Mouse (Mus musculus): ENCODE measurements around the gene Ppp1r36. TPM values are rescaled to one million over a fixed set of nuclear protein-coding genes. Genes with fewer than 3 reads are reported as not detected.

The Ppp1r36 gene
- polyA plus RNA-seq, 1 experiment from 2014 or later, result 1.0 TPM

GRCm38 (mm10) chr12:76482446-76482845 lies 65.1 kb downstream of the Ppp1r36 start:
- H3K27ac ChIP-seq, result no peak overlapping the region
- H3K27me3 ChIP-seq (replicated peaks), result no peaks in the 10 kb centered on the region
- H3K4me2 ChIP-seq, result no peak overlapping the region
- no peak overlapping the region for H3K9ac ChIP-seq
- no peak overlapping the region for H3K4me3 ChIP-seq
- WGBS, result 89% methylated on average over 2 of the region's 2 CpGs
- H3K4me1 ChIP-seq, result no peaks in the 10 kb centered on the region
- no peaks in the 10 kb centered on the region for H3K9me3 ChIP-seq
- no peak for ATAC-seq (replicated peaks)
- no peaks in the 10 kb centered on the region for H3K36me3 ChIP-seq (replicated peaks)

DNA sequence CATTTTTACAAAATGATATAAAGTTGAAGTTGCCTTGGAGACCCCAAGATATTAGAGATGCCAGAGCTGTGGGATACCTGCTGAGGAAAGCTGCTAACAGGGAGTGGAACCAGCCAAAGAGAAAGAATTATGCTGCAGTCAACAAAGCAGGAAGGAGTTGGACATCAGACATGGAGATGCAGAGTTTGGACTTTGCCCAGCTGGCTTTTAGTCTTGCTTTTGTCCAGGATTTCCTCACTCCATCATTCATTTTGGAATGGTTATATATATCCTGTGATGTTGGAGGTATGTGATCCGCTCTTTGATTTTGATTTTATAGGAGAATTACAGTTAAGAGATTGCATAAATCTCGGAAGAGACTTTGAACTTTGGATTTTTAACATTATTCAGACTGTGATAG lies 65.6 kb downstream of the Ppp1r36 start:
- Histone ChIP-seq H3K9me3 (no peaks in the 10 kb centered on the region), H3K4me2 (no peak overlapping the region), H3K9ac (no peak overlapping the region), H3K27me3 (replicated peaks) (no peaks in the 10 kb centered on the region), H3K4me1 (no peaks in the 10 kb centered on the region), H3K4me3 (no peak overlapping the region), H3K36me3 (replicated peaks) (no peaks in the 10 kb centered on the region), H3K27ac (no peak overlapping the region)
- no peak for ATAC-seq (replicated peaks)
- 97% methylated on average over 2 of the region's 2 CpGs for WGBS

DNA sequence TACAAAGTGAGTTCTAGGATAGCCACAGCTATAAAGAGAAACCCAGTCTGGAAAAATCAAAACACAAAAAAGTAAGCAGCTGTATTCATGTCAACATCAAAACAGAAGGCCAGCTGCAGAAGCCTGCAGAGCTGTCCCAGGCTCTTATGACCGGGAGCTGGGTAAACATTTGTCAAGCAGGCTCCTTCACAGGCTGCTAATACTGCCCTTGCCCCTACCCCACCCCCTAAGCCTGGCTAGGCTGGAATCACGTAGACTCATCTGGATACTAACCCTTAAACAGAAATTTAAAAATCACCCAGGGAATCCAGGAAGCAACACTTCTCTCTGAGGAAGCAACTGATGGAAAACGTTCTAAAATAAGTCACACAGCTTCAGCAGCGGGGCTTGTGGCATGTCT lies 67.5 kb downstream of the Ppp1r36 start:
- Histone ChIP-seq H3K9ac (no peak overlapping the region), H3K27me3 (replicated peaks) (no peaks in the 10 kb centered on the region), H3K4me3 (no peak overlapping the region), H3K36me3 (replicated peaks) (no peaks in the 10 kb centered on the region), H3K9me3 (no peaks in the 10 kb centered on the region), H3K4me1 (no peaks in the 10 kb centered on the region), H3K27ac (no peak overlapping the region), H3K4me2 (no peak overlapping the region)
- 59% methylated on average over 4 of the region's 4 CpGs for whole genome bisulfite sequencing
- ATAC-seq (replicated peaks), result no peak

DNA sequence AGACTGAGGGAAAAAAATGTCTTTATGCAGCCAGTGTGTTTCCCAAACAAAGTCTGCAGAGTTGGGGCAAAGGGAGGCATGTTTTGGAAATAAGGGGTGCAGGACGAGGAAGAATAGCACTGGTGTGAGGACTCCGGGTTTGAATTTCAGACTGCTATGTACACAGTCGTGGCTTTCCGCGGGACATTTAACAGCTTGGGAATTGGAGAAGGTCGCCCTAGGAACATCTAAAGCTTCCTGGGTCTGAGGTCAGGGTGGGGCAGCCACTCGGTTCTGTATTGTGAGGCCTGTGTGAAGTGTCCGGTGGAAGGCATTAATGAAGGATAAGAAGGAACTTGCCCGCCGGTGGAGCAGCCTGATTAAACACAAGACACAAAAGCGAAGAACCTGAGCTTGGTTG lies 68.0 kb downstream of the Ppp1r36 start:
- Histone ChIP-seq H3K4me3 (no peak overlapping the region), H3K4me1 (no peaks in the 10 kb centered on the region), H3K36me3 (replicated peaks) (no peaks in the 10 kb centered on the region), H3K9me3 (no peaks in the 10 kb centered on the region), H3K9ac (no peak overlapping the region), H3K27me3 (replicated peaks) (no peaks in the 10 kb centered on the region), H3K4me2 (no peak overlapping the region), H3K27ac (no peak overlapping the region)
- 48% methylated on average over 11 of the region's 11 CpGs for WGBS
- ATAC-seq (replicated peaks), result no peak

- ATAC-seq (replicated peaks), result no peak
Observed at GRCm38 (mm10) chr12:76486943-76487342, 69.6 kb downstream of the Ppp1r36 start.

More at GRCm38 (mm10) chr12:76486943-76487342, 69.6 kb downstream of the Ppp1r36 start:
- H3K4me3 ChIP-seq, result no peak overlapping the region
- H3K9me3 ChIP-seq, result no peaks in the 10 kb centered on the region
- no peak overlapping the region for H3K4me2 ChIP-seq
- no peaks in the 10 kb centered on the region for H3K36me3 ChIP-seq (replicated peaks)
- H3K9ac ChIP-seq, result no peak overlapping the region
- WGBS, result 82% methylated on average over 9 of the region's 9 CpGs
- no peaks in the 10 kb centered on the region for H3K27me3 ChIP-seq (replicated peaks)
- H3K4me1 ChIP-seq, result no peaks in the 10 kb centered on the region
- no peak overlapping the region for H3K27ac ChIP-seq

Other genes with a start within 250 kb of the Ppp1r36 start
- 0.29 and 0.39 TPM in 2 replicates for gene Esr2, start 240.3 kb upstream of the Ppp1r36 start, polyA plus RNA-seq (2015; fragmentation: Nextera tagmentation; extraction: Ambion mirVana)
- not detected in 2 replicates for gene Tex21, start 170.8 kb upstream of the Ppp1r36 start, polyA plus RNA-seq (2015; fragmentation: Nextera tagmentation; extraction: Ambion mirVana)
- 30.7 and 31.2 TPM in 2 replicates for gene Mthfd1, start 162.2 kb upstream of the Ppp1r36 start, polyA plus RNA-seq (2015; fragmentation: Nextera tagmentation; extraction: Ambion mirVana)
- 9.8 and 10.3 TPM in 2 replicates for gene Akap5, start 92.6 kb upstream of the Ppp1r36 start, polyA plus RNA-seq (2015; fragmentation: Nextera tagmentation; extraction: Ambion mirVana)
- 14.6 and 15.1 TPM in 2 replicates for gene Zbtb25, start 47.9 kb upstream of the Ppp1r36 start, polyA plus RNA-seq (2015; fragmentation: Nextera tagmentation; extraction: Ambion mirVana)
- gene Zbtb1, start 47.3 kb upstream of the Ppp1r36 start, polyA plus RNA-seq (2015; fragmentation: Nextera tagmentation; extraction: Ambion mirVana), result 3.4 and 3.5 TPM in 2 replicates
- 5.5 and 5.6 TPM in 2 replicates for gene Hspa2, start 13.4 kb upstream of the Ppp1r36 start, polyA plus RNA-seq (2015; fragmentation: Nextera tagmentation; extraction: Ambion mirVana)
- 1.3 and 1.4 TPM in 2 replicates for gene Plekhg3, start 113.4 kb downstream of the Ppp1r36 start, polyA plus RNA-seq (2015; fragmentation: Nextera tagmentation; extraction: Ambion mirVana)